Mouse (Mus musculus) layer of hippocampus, postnatal 10 days (tissue): ENCODE measurements at regions not wholly inside any gene's neighbourhood (a gene's known extent, or its start where the extent isn't known, plus 50 kb on each side); places are given as distances from the start of the nearest gene placed in this dataset.

ENCODE experiments used
- DNase-seq, 2 experiments: peaks; one replicate each; pipeline ENCODE4 v3.0.0; 2021; ENCODE audit warnings: low spot score in 2 of 2

GRCm38 (mm10) chr1:3012530-3012929 is 1795.2 kb upstream of the Gm37988 start:
- DNase-seq = no peak

GRCm38 (mm10) chr1:3062759-3063158 is 1744.9 kb upstream of the Gm37988 start:
- no peak for DNase-seq

- no peak for DNase-seq
Observed at GRCm38 (mm10) chr1:3094375-3094774, 1713.3 kb upstream of the Gm37988 start.

GRCm38 (mm10) chr1:3094910-3095309 is 1712.8 kb upstream of the Gm37988 start:
- DNase-seq = no peak

GRCm38 (mm10) chr1:3113564-3113963 is 1694.1 kb upstream of the Gm37988 start:
- no peak for DNase-seq

- no peak for DNase-seq
Observed at GRCm38 (mm10) chr1:3119498-3120391, 1687.9 kb upstream of the Gm37988 start.

GRCm38 (mm10) chr1:3120392-3120690 is 1687.4 kb upstream of the Gm37988 start:
- no peak for DNase-seq

GRCm38 (mm10) chr1:3121288-3121687 is 1686.4 kb upstream of the Gm37988 start:
- DNase-seq = peak; percentile 36 to 37

- no peak for DNase-seq
Observed at GRCm38 (mm10) chr1:3121745-3122144, 1685.9 kb upstream of the Gm37988 start.
